Mouse (Mus musculus): ENCODE measurements around the gene Gm20425. TPM values are rescaled to one million over a fixed set of nuclear protein-coding genes. Genes with fewer than 3 reads are reported as not detected.
"Not testable (repeated sequence)": the region's sequence is repeated elsewhere in the genome, so short reads cannot be mapped to it uniquely, and the experiment has no call there.

Gene Gm20425
- polyA plus RNA-seq, 1 experiment from 2014 or later = not detected

DNA sequence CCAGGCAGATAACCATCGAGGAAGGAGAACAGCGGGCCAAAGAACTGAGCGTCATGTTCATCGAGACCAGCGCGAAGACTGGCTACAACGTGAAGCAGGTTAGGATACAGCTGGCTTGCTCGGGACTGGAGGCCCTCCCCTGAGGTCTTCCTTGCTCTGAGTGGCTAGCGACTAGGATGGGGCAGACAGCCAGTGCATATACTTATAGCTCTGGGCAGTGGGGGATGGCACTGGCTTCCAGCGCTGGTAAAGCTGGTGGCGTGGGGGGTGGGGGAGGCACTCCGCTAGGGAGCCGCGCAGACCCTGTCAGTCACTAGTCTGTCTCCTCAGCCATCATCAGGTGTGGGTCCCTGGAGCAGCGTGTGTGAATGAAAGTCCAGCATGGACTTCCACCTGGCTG is 66.3 kb downstream of the Gm20425 start:
- H3K4me1 ChIP-seq (ENCODE audit: control insufficient read depth, insufficient read depth, low read length) = no peaks in the 10 kb centered on the region
- WGBS = 77% methylated on average over 15 of the region's 15 CpGs
- DNase-seq (ENCODE audit: low spot score) = no peak
- H3K4me2 ChIP-seq (ENCODE audit: low read depth, severe bottlenecking) = no peak overlapping the region
- no peaks in the 10 kb centered on the region; the same call in 1 of the 2 replicates for H3K27me3 ChIP-seq (ENCODE audit: control insufficient read depth, insufficient read depth, low read length)
- no peak overlapping the region for H3K9ac ChIP-seq (ENCODE audit: low read length)
- H3K27ac ChIP-seq (replicated peaks; ENCODE audit: low read depth, low read length) = no peak overlapping the region
- no peaks in the 10 kb centered on the region for H3K9me3 ChIP-seq (ENCODE audit: control insufficient read depth, low read length)
- no peak overlapping the region for H3K4me3 ChIP-seq (ENCODE audit: low read depth, low read length)
- H3K36me3 ChIP-seq (ENCODE audit: control insufficient read depth, insufficient read depth, low read length) = no peaks in the 10 kb centered on the region
- ATAC-seq (ENCODE audit: insufficient number of reproducible peaks, low FRiP score, low TSS enrichment, low read depth) = no peak

DNA sequence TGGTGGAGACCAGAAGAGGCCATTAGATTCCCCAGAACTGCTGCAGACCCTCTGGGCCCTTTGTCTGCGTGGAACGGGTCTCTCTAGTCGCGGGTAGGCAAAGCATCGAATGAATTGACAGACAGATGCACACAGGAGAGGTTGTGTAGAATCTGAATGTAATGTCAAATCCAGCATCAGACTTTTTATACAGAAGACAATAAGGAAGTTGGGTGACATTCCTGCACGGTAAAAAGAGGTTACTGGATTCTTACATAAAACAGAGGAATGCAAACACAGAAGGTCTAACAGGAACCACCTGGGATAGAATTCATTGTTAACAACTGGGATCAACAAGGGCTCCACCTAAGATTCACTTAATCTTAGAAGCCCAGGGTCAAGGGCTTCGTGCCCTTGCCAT is 74.9 kb downstream of the Gm20425 start:
- H3K27ac ChIP-seq (replicated peaks; ENCODE audit: low read depth, low read length); ATAC-seq (ENCODE audit: insufficient number of reproducible peaks, low FRiP score, low TSS enrichment, low read depth); H3K4me1 ChIP-seq (ENCODE audit: control insufficient read depth, insufficient read depth, low read length); H3K27me3 ChIP-seq (ENCODE audit: control insufficient read depth, insufficient read depth, low read length); H3K9ac ChIP-seq (ENCODE audit: low read length); H3K36me3 ChIP-seq (ENCODE audit: control insufficient read depth, insufficient read depth, low read length); H3K9me3 ChIP-seq (ENCODE audit: control insufficient read depth, low read length); DNase-seq (ENCODE audit: low spot score); H3K4me3 ChIP-seq (ENCODE audit: low read depth, low read length); H3K4me2 ChIP-seq (ENCODE audit: low read depth, severe bottlenecking): not testable (repeated sequence)
- WGBS = 90% methylated on average over 7 of the region's 7 CpGs

DNA sequence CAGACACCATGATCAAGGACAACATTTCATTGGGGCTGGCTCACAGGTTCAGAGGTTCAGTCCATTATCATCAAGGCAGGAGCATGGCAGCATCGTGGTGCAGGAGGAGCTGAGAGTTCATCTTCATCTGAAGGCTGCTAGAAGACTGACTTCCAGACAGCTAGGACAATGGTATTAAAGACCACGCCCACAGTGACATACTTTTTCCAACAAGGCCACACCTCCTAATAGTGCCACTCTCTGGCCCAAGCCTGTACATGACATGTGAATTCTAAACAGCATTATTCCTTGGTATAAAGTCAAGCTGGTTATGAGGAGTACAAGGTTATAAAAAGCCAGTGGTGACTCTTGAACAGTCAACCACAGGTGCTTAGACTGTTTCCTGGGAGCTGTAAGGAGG is 75.5 kb downstream of the Gm20425 start:
- H3K27ac ChIP-seq (replicated peaks; ENCODE audit: low read depth, low read length) = no peak overlapping the region
- H3K9ac ChIP-seq (ENCODE audit: low read length) = no peak overlapping the region
- no peaks in the 10 kb centered on the region for H3K4me1 ChIP-seq (ENCODE audit: control insufficient read depth, insufficient read depth, low read length)
- H3K9me3 ChIP-seq (ENCODE audit: control insufficient read depth, low read length) = no peaks in the 10 kb centered on the region
- H3K4me3 ChIP-seq (ENCODE audit: low read depth, low read length) = no peak overlapping the region
- WGBS = 88% methylated on average over 2 of the region's 2 CpGs
- H3K27me3 ChIP-seq (ENCODE audit: control insufficient read depth, insufficient read depth, low read length) = no peaks in the 10 kb centered on the region
- no peak overlapping the region for H3K4me2 ChIP-seq (ENCODE audit: low read depth, severe bottlenecking)
- ATAC-seq (ENCODE audit: insufficient number of reproducible peaks, low FRiP score, low TSS enrichment, low read depth) (no peak), DNase-seq (ENCODE audit: low spot score) (no peak)
- no peaks in the 10 kb centered on the region for H3K36me3 ChIP-seq (ENCODE audit: control insufficient read depth, insufficient read depth, low read length)

DNA sequence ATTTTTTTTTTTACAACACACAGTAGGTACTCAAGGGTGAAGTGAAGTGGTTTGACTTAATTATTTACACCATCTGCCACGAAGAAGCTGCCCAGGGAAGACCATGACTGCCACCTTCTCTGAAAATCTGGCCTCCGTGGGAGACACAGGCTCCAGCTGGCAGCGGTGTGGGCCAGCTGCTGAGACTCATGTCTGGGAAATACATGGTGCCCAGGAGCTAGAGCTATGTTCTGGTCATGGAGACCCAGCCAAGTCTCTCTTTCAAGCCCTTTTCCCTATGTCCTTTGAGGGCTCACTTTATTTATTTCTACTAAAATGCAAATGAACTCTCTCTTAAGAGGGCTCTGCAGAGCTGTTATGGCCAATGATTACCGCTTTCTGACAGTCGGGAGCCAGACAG is 76.8 kb downstream of the Gm20425 start:
- no peak for ATAC-seq (ENCODE audit: insufficient number of reproducible peaks, low FRiP score, low TSS enrichment, low read depth)
- no peak overlapping the region for H3K9ac ChIP-seq (ENCODE audit: low read length)
- 76% methylated on average over 5 of the region's 5 CpGs for WGBS

DNA sequence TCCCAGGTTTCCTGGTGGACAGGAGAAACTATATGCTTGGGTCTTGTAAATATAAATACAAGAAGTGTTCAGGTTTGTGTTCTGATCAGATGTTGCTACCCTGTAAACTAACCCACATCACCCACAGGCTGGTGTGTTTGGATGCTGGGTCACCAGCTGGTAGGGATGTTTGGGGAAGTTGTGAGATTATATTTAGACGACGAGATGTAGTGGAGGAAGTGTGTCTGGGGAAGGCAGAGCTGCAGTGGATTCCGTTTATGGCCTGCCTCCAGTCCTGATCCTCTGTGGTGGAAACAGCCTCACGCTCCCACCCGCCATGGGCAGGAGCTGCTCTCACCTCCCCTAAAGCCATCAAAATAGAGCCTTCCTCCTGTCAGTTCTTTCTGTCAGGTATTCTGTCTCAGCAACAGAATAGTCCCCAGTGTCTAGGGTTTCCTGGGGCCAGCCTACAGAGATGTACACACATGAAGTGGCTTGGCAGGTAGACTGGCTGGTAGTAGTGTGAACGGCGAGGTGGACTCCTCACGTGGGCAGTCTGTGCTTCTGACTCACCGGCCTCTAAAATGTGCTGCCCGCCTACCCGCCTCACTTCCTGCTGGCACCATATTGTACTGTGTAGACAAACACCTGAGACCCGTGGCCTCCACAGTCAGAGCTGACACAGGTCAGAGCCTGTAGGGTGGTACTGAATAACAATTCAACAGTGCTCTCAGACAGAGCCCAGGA is 80.9 kb downstream of the Gm20425 start:
- no peak overlapping the region for H3K4me2 ChIP-seq (ENCODE audit: low read depth, severe bottlenecking)
- H3K36me3 ChIP-seq (ENCODE audit: control insufficient read depth, insufficient read depth, low read length) = no peaks in the 10 kb centered on the region
- H3K4me1 ChIP-seq (ENCODE audit: control insufficient read depth, insufficient read depth, low read length) = peaks cover 4% of the 10 kb centered on the region; the same call in 1 of the 2 replicates
- H3K4me3 ChIP-seq (ENCODE audit: low read depth, low read length) = no peak overlapping the region
- no peaks in the 10 kb centered on the region for H3K9me3 ChIP-seq (ENCODE audit: control insufficient read depth, low read length)
- no peak overlapping the region for H3K27ac ChIP-seq (replicated peaks; ENCODE audit: low read depth, low read length)
- no peak for ATAC-seq (ENCODE audit: insufficient number of reproducible peaks, low FRiP score, low TSS enrichment, low read depth)
- WGBS = 87% methylated on average over 12 of the region's 12 CpGs
- H3K9ac ChIP-seq (ENCODE audit: low read length) = no peak overlapping the region
- no peaks in the 10 kb centered on the region for H3K27me3 ChIP-seq (ENCODE audit: control insufficient read depth, insufficient read depth, low read length)
- DNase-seq (ENCODE audit: low spot score) = no peak

More for the DNA sequence above, 76.8 kb downstream of the Gm20425 start:
- H3K9me3 ChIP-seq (ENCODE audit: control insufficient read depth, low read length) = no peaks in the 10 kb centered on the region
- no peak for DNase-seq (ENCODE audit: low spot score)
- no peaks in the 10 kb centered on the region for H3K36me3 ChIP-seq (ENCODE audit: control insufficient read depth, insufficient read depth, low read length)
- no peak overlapping the region for H3K4me3 ChIP-seq (ENCODE audit: low read depth, low read length)
- H3K27me3 ChIP-seq (ENCODE audit: control insufficient read depth, insufficient read depth, low read length) = no peaks in the 10 kb centered on the region
- no peak overlapping the region for H3K27ac ChIP-seq (replicated peaks; ENCODE audit: low read depth, low read length)
- H3K4me2 ChIP-seq (ENCODE audit: low read depth, severe bottlenecking) = no peak overlapping the region
- H3K4me1 ChIP-seq (ENCODE audit: control insufficient read depth, insufficient read depth, low read length) = no peaks in the 10 kb centered on the region

DNA sequence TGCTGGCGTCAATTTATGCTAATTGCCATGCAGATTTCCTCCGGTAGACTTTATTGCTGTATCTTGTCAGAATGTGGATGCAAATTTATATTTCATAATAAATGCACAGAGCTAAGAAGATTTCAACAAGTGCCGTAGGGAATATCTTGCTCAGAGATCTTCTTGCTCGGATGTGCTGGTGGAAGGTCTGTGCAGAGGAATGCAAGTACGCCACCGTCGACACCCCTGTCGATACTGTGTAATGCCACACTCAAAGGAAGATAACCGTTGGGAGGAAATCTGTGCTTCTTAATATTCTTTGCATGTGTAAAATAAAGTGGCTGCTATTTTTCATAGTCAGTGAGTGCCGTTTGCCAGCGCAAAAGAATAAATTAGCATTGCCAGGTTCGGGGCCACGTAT is 83.0 kb downstream of the Gm20425 start:
- H3K4me2 ChIP-seq (ENCODE audit: low read depth, severe bottlenecking) = no peak overlapping the region
- H3K9ac ChIP-seq (ENCODE audit: low read length) = no peak overlapping the region
- 80% methylated on average over 13 of the region's 13 CpGs for WGBS
- no peak overlapping the region for H3K4me3 ChIP-seq (ENCODE audit: low read depth, low read length)
- no peak for ATAC-seq (ENCODE audit: insufficient number of reproducible peaks, low FRiP score, low TSS enrichment, low read depth)
- DNase-seq (ENCODE audit: low spot score) = no peak
- no peaks in the 10 kb centered on the region for H3K36me3 ChIP-seq (ENCODE audit: control insufficient read depth, insufficient read depth, low read length)
- H3K9me3 ChIP-seq (ENCODE audit: control insufficient read depth, low read length) = no peaks in the 10 kb centered on the region
- H3K27me3 ChIP-seq (ENCODE audit: control insufficient read depth, insufficient read depth, low read length) = no peaks in the 10 kb centered on the region
- H3K27ac ChIP-seq (replicated peaks; ENCODE audit: low read depth, low read length) = no peak overlapping the region
- H3K4me1 ChIP-seq (ENCODE audit: control insufficient read depth, insufficient read depth, low read length) = peaks cover 4% of the 10 kb centered on the region; the same call in 1 of the 2 replicates

DNA sequence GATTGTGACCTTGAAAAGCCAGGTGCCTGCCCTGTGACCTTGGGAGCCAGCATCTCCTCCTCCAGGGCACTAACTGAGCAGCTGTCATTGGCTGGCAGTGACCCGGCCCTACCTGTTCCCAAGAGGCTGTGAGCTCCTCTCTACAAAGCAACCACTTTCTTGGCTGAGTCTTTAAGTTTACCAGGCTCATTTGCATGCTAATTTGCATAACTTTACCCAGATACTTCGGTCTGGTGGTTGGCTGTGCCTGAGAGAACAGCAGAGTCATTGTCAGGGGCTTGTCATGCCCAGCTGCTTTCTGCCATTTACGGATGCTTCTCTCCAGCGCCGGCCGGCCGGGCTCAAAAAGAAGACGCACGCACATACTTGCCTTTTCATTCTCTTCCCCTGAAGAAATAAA is 83.4 kb downstream of the Gm20425 start:
- Histone ChIP-seq H3K4me1 (ENCODE audit: control insufficient read depth, insufficient read depth, low read length) (peaks cover 4% of the 10 kb centered on the region; the same call in 1 of the 2 replicates), H3K4me2 (ENCODE audit: low read depth, severe bottlenecking) (no peak overlapping the region), H3K36me3 (ENCODE audit: control insufficient read depth, insufficient read depth, low read length) (no peaks in the 10 kb centered on the region), H3K27ac (replicated peaks; ENCODE audit: low read depth, low read length) (no peak overlapping the region), H3K9me3 (ENCODE audit: control insufficient read depth, low read length) (no peaks in the 10 kb centered on the region), H3K9ac (ENCODE audit: low read length) (no peak overlapping the region), H3K27me3 (ENCODE audit: control insufficient read depth, insufficient read depth, low read length) (no peaks in the 10 kb centered on the region), H3K4me3 (ENCODE audit: low read depth, low read length) (no peak overlapping the region)
- 53% methylated on average over 9 of the region's 9 CpGs for WGBS
- ATAC-seq (ENCODE audit: insufficient number of reproducible peaks, low FRiP score, low TSS enrichment, low read depth) = no peak
- DNase-seq (ENCODE audit: low spot score) = no peak

DNA sequence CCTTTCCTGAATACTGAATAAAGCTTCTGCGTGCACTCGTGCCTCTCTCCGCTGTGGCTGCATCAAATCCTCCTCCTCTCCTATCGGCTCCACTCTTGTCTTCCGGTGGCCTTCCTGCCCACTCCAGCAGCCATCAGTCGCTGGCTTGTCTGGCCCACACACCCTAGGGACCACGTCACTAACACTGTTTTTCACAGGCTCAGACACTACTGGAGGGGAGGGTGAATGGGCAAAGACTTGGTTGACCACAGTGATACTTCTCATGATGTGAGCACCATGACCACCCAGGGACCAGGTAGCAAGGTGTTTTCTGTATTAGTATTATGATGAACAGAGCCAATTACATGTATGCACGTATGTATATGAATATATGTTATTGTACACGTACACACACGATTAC is 83.8 kb downstream of the Gm20425 start:
- no peaks in the 10 kb centered on the region for H3K36me3 ChIP-seq (ENCODE audit: control insufficient read depth, insufficient read depth, low read length)
- H3K27me3 ChIP-seq (ENCODE audit: control insufficient read depth, insufficient read depth, low read length) = no peaks in the 10 kb centered on the region
- 86% methylated on average over 10 of the region's 10 CpGs for WGBS
- ATAC-seq (ENCODE audit: insufficient number of reproducible peaks, low FRiP score, low TSS enrichment, low read depth) (no peak), DNase-seq (ENCODE audit: low spot score) (no peak)
- peaks cover 4% of the 10 kb centered on the region; the same call in 1 of the 2 replicates for H3K4me1 ChIP-seq (ENCODE audit: control insufficient read depth, insufficient read depth, low read length)
- H3K4me2 ChIP-seq (ENCODE audit: low read depth, severe bottlenecking) = no peak overlapping the region
- H3K9me3 ChIP-seq (ENCODE audit: control insufficient read depth, low read length) = no peaks in the 10 kb centered on the region
- no peak overlapping the region for H3K9ac ChIP-seq (ENCODE audit: low read length)
- no peak overlapping the region for H3K4me3 ChIP-seq (ENCODE audit: low read depth, low read length)
- no peak overlapping the region for H3K27ac ChIP-seq (replicated peaks; ENCODE audit: low read depth, low read length)

DNA sequence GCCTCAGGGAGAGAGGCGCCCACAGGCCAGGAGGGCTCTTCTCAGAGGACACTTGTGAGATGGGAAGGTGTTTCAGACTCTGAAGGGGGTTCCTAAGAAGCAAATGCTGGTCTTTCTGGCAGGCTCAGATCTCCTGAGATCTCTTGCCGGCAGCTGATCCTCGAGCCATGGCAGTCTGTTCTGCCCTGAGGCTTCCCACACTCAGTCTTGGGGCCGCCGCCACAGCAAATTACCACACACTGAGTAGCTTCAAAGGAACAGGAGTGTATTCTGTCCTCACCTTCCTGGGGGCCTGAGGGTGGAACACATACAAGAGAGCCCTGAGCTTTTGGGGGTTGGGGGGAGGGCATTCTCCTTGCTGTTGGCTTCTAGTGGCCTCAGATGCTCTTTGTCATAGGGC is 84.8 kb downstream of the Gm20425 start:
- Histone ChIP-seq H3K4me1 (ENCODE audit: control insufficient read depth, insufficient read depth, low read length) (peaks cover 4% of the 10 kb centered on the region; the same call in 1 of the 2 replicates), H3K9ac (ENCODE audit: low read length) (no peak overlapping the region)
- WGBS = 18% methylated on average over 5 of the region's 5 CpGs

More for the DNA sequence above, 84.8 kb downstream of the Gm20425 start:
- no peak overlapping the region for H3K27ac ChIP-seq (replicated peaks; ENCODE audit: low read depth, low read length)
- no peaks in the 10 kb centered on the region for H3K36me3 ChIP-seq (ENCODE audit: control insufficient read depth, insufficient read depth, low read length)
- no peak overlapping the region for H3K4me2 ChIP-seq (ENCODE audit: low read depth, severe bottlenecking)
- H3K4me3 ChIP-seq (ENCODE audit: low read depth, low read length) = no peak overlapping the region
- H3K27me3 ChIP-seq (ENCODE audit: control insufficient read depth, insufficient read depth, low read length) = no peaks in the 10 kb centered on the region
- no peak for DNase-seq (ENCODE audit: low spot score)
- H3K9me3 ChIP-seq (ENCODE audit: control insufficient read depth, low read length) = no peaks in the 10 kb centered on the region
- ATAC-seq (ENCODE audit: insufficient number of reproducible peaks, low FRiP score, low TSS enrichment, low read depth) = no peak
